In the genomic region with DNA sequence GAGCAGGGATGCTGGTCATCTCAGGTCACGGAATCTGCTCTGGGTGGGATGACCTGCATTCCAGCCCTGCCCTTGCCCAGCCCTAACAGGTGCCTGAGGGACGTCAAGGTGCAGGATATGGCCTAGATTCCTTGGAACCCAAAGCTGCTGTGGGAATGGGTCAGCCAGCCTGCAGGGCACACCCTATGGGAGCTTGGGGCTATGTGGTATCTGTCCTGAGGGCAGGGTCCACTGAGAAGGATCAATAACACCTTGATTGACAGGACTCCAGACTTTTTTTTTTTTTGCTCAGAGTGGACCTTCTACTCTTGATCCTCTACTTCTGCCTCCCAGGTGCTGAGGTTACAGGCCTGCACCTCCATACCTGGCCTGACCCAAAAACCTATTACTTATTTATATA, we compare ENCODE assay signal across 13 mouse cellular contexts.
"Had no signal": no experiment of that assay in that cellular context is flagged by ENCODE, and none has a peak within 500 bp of the region (broad histone marks: within the 10 kb centered on the region; RNA-seq: fewer than 3 reads in every experiment).

No protein-coding gene starts in this region.

- H3K4me3 ChIP-seq: limb, embryonic 12.5 days; midbrain, embryonic 12.5 days; neural tube, embryonic 13.5 days; stomach, embryonic 15.5 days had no signal

- H3K9ac ChIP-seq: limb, embryonic 12.5 days; midbrain, embryonic 12.5 days; neural tube, embryonic 13.5 days; stomach, embryonic 15.5 days had no signal

- H3K36me3 ChIP-seq: limb, embryonic 12.5 days; midbrain, embryonic 12.5 days; neural tube, embryonic 13.5 days; stomach, embryonic 15.5 days had no signal

- DNase-seq: kidney, adult 2 months; kidney, postnatal 25 days; layer of hippocampus, adult 9-11 months; layer of hippocampus, postnatal 36 days; lung, adult 18-20 months; retina, postnatal 1 day; right cerebral cortex, postnatal 14 days had no signal

- H3K4me2 ChIP-seq: limb, embryonic 12.5 days; midbrain, embryonic 12.5 days; neural tube, embryonic 13.5 days; stomach, embryonic 15.5 days had no signal

- H3K4me1 ChIP-seq: midbrain, embryonic 12.5 days; neural tube, embryonic 13.5 days had no signal

- ATAC-seq: inflammation-experienced regulatory T-cells, adult 6 months; midbrain, embryonic 16.5 days had no signal

- H3K9me3 ChIP-seq: limb, embryonic 12.5 days; midbrain, embryonic 12.5 days; neural tube, embryonic 13.5 days; stomach, embryonic 15.5 days had no signal

- H3K27ac ChIP-seq: limb, embryonic 12.5 days; midbrain, embryonic 12.5 days; neural tube, embryonic 13.5 days; stomach, embryonic 15.5 days had no signal

- H3K27me3 ChIP-seq: limb, embryonic 12.5 days; midbrain, embryonic 12.5 days; neural tube, embryonic 13.5 days; stomach, embryonic 15.5 days had no signal
